Mouse (Mus musculus): Measurements from ENCODE around the gene Defb10.
"Not testable (repeated sequence)": the region's sequence is repeated elsewhere in the genome, so short reads cannot be mapped to it uniquely, and the experiment has no call there.

Defb10 gene

GRCm38 (mm10) chr8:21858586-21858985 lies at the start of gene Defb10:
Defb10 (plus strand) TSS chr8:21858901.
- DNase-seq (ENCODE audit: low read depth, low spot score), result not testable (repeated sequence)

DNA sequence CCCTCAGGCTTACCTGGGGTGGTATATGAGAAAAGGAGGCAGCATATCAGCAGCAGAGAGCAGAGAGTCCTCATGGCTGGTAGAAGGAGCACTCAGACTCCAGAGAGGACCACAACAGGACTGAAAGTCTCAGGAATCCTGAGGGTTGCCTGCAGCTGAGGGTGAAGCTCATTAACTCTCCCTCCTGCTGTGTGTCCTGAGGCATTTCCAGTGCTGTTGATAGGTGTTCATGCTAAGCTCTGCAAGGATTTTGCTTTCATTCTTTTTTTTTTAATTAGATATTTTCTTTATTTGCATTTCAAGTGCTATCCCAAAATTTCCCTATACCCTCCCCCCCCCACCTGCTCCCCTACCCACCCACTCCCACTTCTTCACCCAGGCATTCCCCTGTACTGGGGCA lies 26.6 kb downstream of the Defb10 start, which contains the start of gene Defb9:
TSS of gene Defb9 (minus strand) at position 101 of the 400 bp plus-strand sequence.
- DNase-seq (ENCODE audit: low read depth, low spot score), result not testable (repeated sequence)

GRCm38 (mm10) chr8:21906290-21906689 lies 47.6 kb downstream of the Defb10 start, which contains the start of gene Defb11:
Defb11 (minus strand) TSS chr8:21906412.
- DNase-seq (ENCODE audit: low read depth, low spot score), result not testable (repeated sequence)
